Mouse (Mus musculus) intestine, embryonic 16.5 days (tissue): ENCODE results near the gene Pgpep1. TPM values are rescaled to one million over a fixed set of nuclear protein-coding genes. Genes with fewer than 3 reads are reported as not detected.

Source experiments
- ATAC-seq: fragments of 200-750 bp; cut with Nextera tagmentation; 2 replicates; pipeline ENCODE4 v1.8.0; 2017; ENCODE audit warnings: moderate TSS enrichment, moderate library complexity
- H3K27ac ChIP-seq: fragments of 300-500 bp; sonication (generic); 2 replicates; pipeline ENCODE4 v1.5.1; 2014; ENCODE audit warnings: mild to moderate bottlenecking, low read length
- H3K27me3 ChIP-seq: fragments of 300-500 bp; sonication (generic); replicated peaks from 2 replicates; pipeline ENCODE4 v1.6.1; 2014; ENCODE audit warnings: low read length, control low read depth, mixed read lengths; ENCODE audit not compliant: control insufficient read depth, insufficient read depth
- H3K36me3 ChIP-seq: fragments of 300-500 bp; sonication (generic); 2 replicates; pipeline ENCODE4 v1.6.1; 2014; ENCODE audit warnings: low read length, control low read depth; ENCODE audit not compliant: control insufficient read depth, insufficient read depth
- H3K4me1 ChIP-seq: fragments of 300-500 bp; sonication (generic); 2 replicates; pipeline ENCODE4 v1.6.1; 2014; ENCODE audit warnings: low read length, control low read depth, mixed read lengths; ENCODE audit not compliant: control insufficient read depth, insufficient read depth
- H3K4me2 ChIP-seq: fragments of 300-500 bp; sonication (generic); 2 replicates; pipeline ENCODE4 v1.6.1; 2014; ENCODE audit warnings: low read depth, low read length, control low read depth
- H3K4me3 ChIP-seq: fragments of 300-500 bp; sonication (generic); 2 replicates; pipeline ENCODE4 v1.5.1; 2014; ENCODE audit warnings: mild to moderate bottlenecking, low read length
- H3K9ac ChIP-seq: fragments of 300-500 bp; sonication (generic); 2 replicates; pipeline ENCODE4 v1.6.1; 2014; ENCODE audit warnings: low read depth, low read length
- H3K9me3 ChIP-seq: fragments of 300-500 bp; sonication (generic); 2 replicates; pipeline ENCODE4 v1.6.1; 2016; ENCODE audit warnings: low read length, control low read depth; ENCODE audit not compliant: control insufficient read depth
- WGBS: fragments of 180-500 bp; shearing (Covaris S2); extraction: QIAGEN DNeasy Blood & Tissue Kit; methylation state at CpG from one replicate; pipeline ENCODE4 v1.1.7; 2014; 5-methylcytosine and 5-hydroxymethylcytosine counted together
- polyA plus RNA-seq: library from polyadenylated mRNA; unstranded; fragments of >200 nt; fragmentation: Nextera tagmentation; extraction: Ambion mirVana; gene quantifications from 2 replicates; pipeline ENCODE4 v1.2.1, GENCODE M21; 2015

The Pgpep1 gene
- polyA plus RNA-seq, 1 experiment from 2014 or later: 88.3 TPM

- peak; percentile 18 for ATAC-seq
- WGBS: under 1% methylated on average over 54 of the region's 54 CpGs
- Histone ChIP-seq H3K27ac (peak overlapping the region; percentile 99), H3K4me1 (peaks cover 40% of the 10 kb centered on the region), H3K9me3 (no peaks in the 10 kb centered on the region), H3K4me2 (peak overlapping the region; percentile 99), H3K27me3 (no peaks in the 10 kb centered on the region), H3K36me3 (no peaks in the 10 kb centered on the region), H3K4me3 (peak overlapping the region; percentile 60), H3K9ac (peak overlapping the region; percentile 89)
Measured at GRCm38 (mm10) chr8:70610796-70611771, 49.1 kb downstream of the Pgpep1 start.

GRCm38 (mm10) chr8:70609849-70610795, 50.1 kb downstream of the Pgpep1 start:
- ATAC-seq: peak; percentile 63
- peaks cover 40% of the 10 kb centered on the region for H3K4me1 ChIP-seq
- H3K9me3 ChIP-seq: no peaks in the 10 kb centered on the region
- WGBS: under 1% methylated on average over 43 of the region's 45 CpGs
- peak overlapping the region; percentile 89 for H3K9ac ChIP-seq
- H3K4me3 ChIP-seq: peak overlapping the region; percentile 60
- H3K4me2 ChIP-seq: peak overlapping the region; percentile 99
- peak overlapping the region; percentile 99 for H3K27ac ChIP-seq
- H3K27me3 ChIP-seq: no peaks in the 10 kb centered on the region
- no peaks in the 10 kb centered on the region for H3K36me3 ChIP-seq

GRCm38 (mm10) chr8:70609368-70609848, 50.8 kb downstream of the Pgpep1 start:
- H3K9me3 ChIP-seq: no peaks in the 10 kb centered on the region
- peaks cover 40% of the 10 kb centered on the region for H3K4me1 ChIP-seq
- peak overlapping the region; percentile 99 for H3K27ac ChIP-seq
- H3K36me3 ChIP-seq: no peaks in the 10 kb centered on the region
- peak overlapping the region; percentile 89 for H3K9ac ChIP-seq
- peak; percentile 67 for ATAC-seq
- no peaks in the 10 kb centered on the region for H3K27me3 ChIP-seq
- H3K4me3 ChIP-seq: peak overlapping the region; percentile 60
- WGBS: 1% methylated on average over 34 of the region's 39 CpGs
- peak overlapping the region; percentile 99 for H3K4me2 ChIP-seq

GRCm38 (mm10) chr8:70608749-70609367, 51.3 kb downstream of the Pgpep1 start, which contains the start of gene Ssbp4:
Gene Ssbp4, minus strand, starts transcription at chr8:70608872.
- 5% methylated on average over 26 of the region's 26 CpGs for WGBS
- H3K27ac ChIP-seq: peak within 1 kb of the TSS; percentile 99
- H3K9me3 ChIP-seq: no peaks in the 10 kb centered on the region
- H3K27me3 ChIP-seq: no peaks in the 10 kb centered on the region
- peak; percentile 0; the same call in 1 of the 2 replicates for ATAC-seq
- H3K4me1 ChIP-seq: peaks cover 39% of the 10 kb centered on the region
- H3K36me3 ChIP-seq: no peaks in the 10 kb centered on the region
- H3K4me2 ChIP-seq: peak within 1 kb of the TSS; percentile 99
- peak within 1 kb of the TSS; percentile 83 for H3K4me3 ChIP-seq
- H3K9ac ChIP-seq: peak within 1 kb of the TSS; percentile 89

- Histone ChIP-seq H3K36me3 (no peaks in the 10 kb centered on the region), H3K4me3 (peak overlapping the region; percentile 83), H3K9ac (peak overlapping the region; percentile 89), H3K4me1 (peaks cover 36% of the 10 kb centered on the region), H3K27me3 (no peaks in the 10 kb centered on the region), H3K4me2 (peak overlapping the region; percentile 99), H3K27ac (peak overlapping the region; percentile 99), H3K9me3 (no peaks in the 10 kb centered on the region)
- no peak for ATAC-seq
- WGBS: 1% methylated on average over 83 of the region's 84 CpGs
Measured at GRCm38 (mm10) chr8:70607898-70608748, 52.1 kb downstream of the Pgpep1 start.

GRCm38 (mm10) chr8:70607603-70607897, 52.6 kb downstream of the Pgpep1 start:
- Histone ChIP-seq H3K4me3 (peak overlapping the region; percentile 83), H3K9ac (peak overlapping the region; percentile 89), H3K27me3 (no peaks in the 10 kb centered on the region), H3K4me2 (peak overlapping the region; percentile 99), H3K27ac (peak overlapping the region; percentile 76), H3K4me1 (peaks cover 36% of the 10 kb centered on the region), H3K9me3 (no peaks in the 10 kb centered on the region), H3K36me3 (no peaks in the 10 kb centered on the region)
- 22% methylated on average over 6 of the region's 6 CpGs for WGBS
- no peak for ATAC-seq

GRCm38 (mm10) chr8:70606780-70607602, 53.2 kb downstream of the Pgpep1 start:
- ATAC-seq: no peak
- WGBS: 64% methylated on average over 18 of the region's 18 CpGs
- no peaks in the 10 kb centered on the region for H3K9me3 ChIP-seq
- H3K27me3 ChIP-seq: no peaks in the 10 kb centered on the region
- no peaks in the 10 kb centered on the region for H3K36me3 ChIP-seq
- peaks cover 36% of the 10 kb centered on the region for H3K4me1 ChIP-seq
- peak overlapping the region; percentile 89 for H3K9ac ChIP-seq
- H3K27ac ChIP-seq: no peak overlapping the region
- H3K4me3 ChIP-seq: peak overlapping the region; percentile 83
- H3K4me2 ChIP-seq: peak overlapping the region; percentile 99
